Mouse (Mus musculus) ES-Bruce4 (cell line): ENCODE results near the gene Gzmm.

ENCODE experiments used
- CTCF ChIP-seq: IDR thresholded peaks from one replicate; pipeline ENCODE4 v1.8.1; 2011; ENCODE audit warnings: low read depth, low read length
- EP300 ChIP-seq: IDR thresholded peaks from 2 replicates; pipeline ENCODE4 v1.6.1; 2011; ENCODE audit warnings: low read depth, low read length; ENCODE audit not compliant: insufficient read depth
- POLR2A ChIP-seq: IDR thresholded peaks from one replicate; pipeline ENCODE4 v1.8.1; 2011; ENCODE audit warnings: low read length; ENCODE audit not compliant: insufficient read depth

DNA sequence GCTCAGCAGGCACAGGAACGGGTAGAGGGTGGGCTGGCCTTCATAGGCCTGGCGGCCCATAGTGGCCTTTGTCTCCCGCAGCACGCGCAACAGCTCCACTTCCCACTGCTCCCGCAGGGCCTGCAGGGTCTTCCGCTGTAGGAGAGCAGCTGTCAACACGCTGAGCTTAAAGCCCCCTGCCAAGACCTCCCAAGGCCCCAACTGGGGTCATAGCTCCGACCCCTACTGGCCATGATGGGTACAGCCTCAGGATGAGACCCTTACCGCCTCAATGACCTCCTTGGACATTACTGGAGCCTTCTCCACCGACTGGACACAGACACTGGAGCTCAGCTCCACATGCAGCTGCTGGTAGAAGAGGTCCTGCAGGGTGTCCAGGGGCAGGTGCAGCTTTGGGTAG is 52.0 kb downstream of the Gzmm start:
- TF ChIP-seq CTCF, result no peak
- TF ChIP-seq EP300, result no peak
- no peak for TF ChIP-seq POLR2A
